Mouse (Mus musculus) forebrain, embryonic 13.5 days (tissue): Measurements from ENCODE around the gene Clint1. TPM values are rescaled to one million over a fixed set of nuclear protein-coding genes. Genes with fewer than 3 reads are reported as not detected.

ENCODE experiments used
- ATAC-seq: fragments of 200-750 bp; cut with Nextera tagmentation; 2 replicates; pipeline ENCODE4 v1.8.0; 2017
- H3K27ac ChIP-seq: fragments of 300-500 bp; sonication (generic); 2 replicates; pipeline ENCODE4 v1.5.1; 2015; ENCODE audit warnings: inconsistent platforms, mild to moderate bottlenecking, moderate library complexity
- H3K27me3 ChIP-seq: fragments of 300-500 bp; sonication (generic); 2 replicates; pipeline ENCODE4 v1.6.1; 2015; ENCODE audit warnings: mild to moderate bottlenecking, inconsistent platforms
- H3K36me3 ChIP-seq: fragments of 300-500 bp; sonication (generic); 2 replicates; pipeline ENCODE4 v1.6.1; 2015; ENCODE audit warnings: mild to moderate bottlenecking, inconsistent platforms; ENCODE audit not compliant: poor library complexity, severe bottlenecking
- H3K4me1 ChIP-seq: fragments of 300-500 bp; sonication (generic); 2 replicates; pipeline ENCODE4 v1.6.1; 2015; ENCODE audit warnings: inconsistent platforms
- H3K4me2 ChIP-seq: fragments of 300-500 bp; sonication (generic); 2 replicates; pipeline ENCODE4 v1.6.1; 2015; ENCODE audit warnings: inconsistent platforms, mild to moderate bottlenecking, moderate library complexity
- H3K4me3 ChIP-seq: fragments of 300-500 bp; sonication (generic); 2 replicates; pipeline ENCODE4 v1.5.1; 2015; ENCODE audit warnings: mild to moderate bottlenecking, inconsistent platforms
- H3K9ac ChIP-seq: fragments of 300-500 bp; sonication (generic); 2 replicates; pipeline ENCODE4 v1.6.1; 2015; ENCODE audit warnings: mild to moderate bottlenecking, inconsistent platforms
- H3K9me3 ChIP-seq: fragments of 300-500 bp; sonication (generic); replicated peaks from 2 replicates; pipeline ENCODE4 v1.6.1; 2016; ENCODE audit warnings: inconsistent platforms
- WGBS: fragments of 180-500 bp; shearing (Covaris S2); methylation state at CpG from one replicate; pipeline ENCODE4 v1.1.7; 2015; 5-methylcytosine and 5-hydroxymethylcytosine counted together
- polyA plus RNA-seq: library from polyadenylated mRNA; unstranded; fragments of >200 nt; fragmentation: Nextera tagmentation; extraction: Ambion mirVana; gene quantifications from 2 replicates; pipeline ENCODE4 v1.2.1, GENCODE M21; 2015

Clint1 gene
- polyA plus RNA-seq, 1 experiment from 2014 or later: 49.8 TPM

- ATAC-seq: no peak
- H3K36me3 ChIP-seq: 0 out of 2 replicates have a peak, but pooled peaks cover 6% of the 10 kb centered on the region
- no peak overlapping the region for H3K4me3 ChIP-seq
- no peaks in the 10 kb centered on the region for H3K27me3 ChIP-seq
- H3K9ac ChIP-seq: no peak overlapping the region
- WGBS: 74% methylated on average over 3 of the region's 3 CpGs
- H3K4me1 ChIP-seq: peaks cover 19% of the 10 kb centered on the region
- H3K9me3 ChIP-seq: no peaks in the 10 kb centered on the region
- H3K27ac ChIP-seq: no peak overlapping the region
- no peak overlapping the region for H3K4me2 ChIP-seq
Observed at GRCm38 (mm10) chr11:45849859-45850258, 2.0 kb upstream of the Clint1 start.

- Histone ChIP-seq H3K9me3 (no peaks in the 10 kb centered on the region), H3K27ac (no peak overlapping the region), H3K27me3 (no peaks in the 10 kb centered on the region), H3K4me2 (no peak overlapping the region), H3K9ac (no peak overlapping the region), H3K4me1 (peaks cover 23% of the 10 kb centered on the region), H3K36me3 (0 out of 2 replicates have a peak, but pooled peaks cover 8% of the 10 kb centered on the region), H3K4me3 (no peak overlapping the region)
- ATAC-seq: no peak
- 42% methylated on average over 3 of the region's 3 CpGs for WGBS
Observed at GRCm38 (mm10) chr11:45850317-45850716, 1.5 kb upstream of the Clint1 start.

GRCm38 (mm10) chr11:45852124-45852994 is 508 bp downstream of the Clint1 start:
- H3K27ac ChIP-seq: peak overlapping the region; percentile 41; the same call in 1 of the 2 replicates
- 4% methylated on average over 28 of the region's 58 CpGs for WGBS
- peak; percentile 77 for ATAC-seq

GRCm38 (mm10) chr11:45852995-45853317 is 1.1 kb downstream of the Clint1 start:
- Histone ChIP-seq H3K27ac (no peak overlapping the region), H3K4me2 (peak overlapping the region; percentile 86), H3K27me3 (no peaks in the 10 kb centered on the region), H3K4me3 (peak overlapping the region; percentile 93), H3K9ac (peak overlapping the region; percentile 96), H3K36me3 (peaks cover 21% of the 10 kb centered on the region; the same call in 1 of the 2 replicates), H3K4me1 (peaks cover 37% of the 10 kb centered on the region), H3K9me3 (no peaks in the 10 kb centered on the region)
- WGBS: 74% methylated on average over 6 of the region's 6 CpGs
- ATAC-seq: no peak

More at GRCm38 (mm10) chr11:45852124-45852994, 508 bp downstream of the Clint1 start:
- Histone ChIP-seq H3K9ac (peak overlapping the region; percentile 96), H3K27me3 (no peaks in the 10 kb centered on the region), H3K4me1 (peaks cover 37% of the 10 kb centered on the region), H3K4me2 (peak overlapping the region; percentile 86), H3K36me3 (peaks cover 21% of the 10 kb centered on the region; the same call in 1 of the 2 replicates), H3K9me3 (no peaks in the 10 kb centered on the region), H3K4me3 (peak overlapping the region; percentile 93)

- no peak for ATAC-seq
- 96% methylated on average over 2 of the region's 2 CpGs for WGBS
- Histone ChIP-seq H3K9me3 (no peaks in the 10 kb centered on the region), H3K27me3 (no peaks in the 10 kb centered on the region), H3K4me1 (peaks cover 37% of the 10 kb centered on the region), H3K4me2 (no peak overlapping the region), H3K36me3 (peaks cover 21% of the 10 kb centered on the region; the same call in 1 of the 2 replicates), H3K27ac (no peak overlapping the region), H3K4me3 (no peak overlapping the region), H3K9ac (no peak overlapping the region)
Observed at GRCm38 (mm10) chr11:45853916-45854315, 2.1 kb downstream of the Clint1 start.

GRCm38 (mm10) chr11:45854381-45854780 is 2.5 kb downstream of the Clint1 start:
- Histone ChIP-seq H3K4me3 (no peak overlapping the region), H3K9ac (no peak overlapping the region), H3K9me3 (no peaks in the 10 kb centered on the region), H3K4me2 (no peak overlapping the region), H3K27me3 (no peaks in the 10 kb centered on the region), H3K27ac (no peak overlapping the region), H3K4me1 (peaks cover 37% of the 10 kb centered on the region), H3K36me3 (peaks cover 21% of the 10 kb centered on the region; the same call in 1 of the 2 replicates)
- no peak for ATAC-seq
- 92% methylated on average over 7 of the region's 7 CpGs for WGBS

- ATAC-seq: no peak
- WGBS: 81% methylated on average over 7 of the region's 7 CpGs
- Histone ChIP-seq H3K4me1 (peaks cover 37% of the 10 kb centered on the region), H3K4me2 (no peak overlapping the region), H3K27me3 (no peaks in the 10 kb centered on the region), H3K4me3 (no peak overlapping the region), H3K36me3 (peaks cover 29% of the 10 kb centered on the region; the same call in 1 of the 2 replicates), H3K9ac (peak overlapping the region; percentile 9; the same call in 1 of the 2 replicates), H3K9me3 (no peaks in the 10 kb centered on the region), H3K27ac (no peak overlapping the region)
Observed at GRCm38 (mm10) chr11:45855407-45856148, 3.7 kb downstream of the Clint1 start.

GRCm38 (mm10) chr11:45856149-45856516 is 4.3 kb downstream of the Clint1 start:
- Histone ChIP-seq H3K9ac (no peak overlapping the region), H3K4me3 (no peak overlapping the region), H3K9me3 (no peaks in the 10 kb centered on the region), H3K27me3 (no peaks in the 10 kb centered on the region), H3K27ac (no peak overlapping the region), H3K36me3 (peaks cover 30% of the 10 kb centered on the region; the same call in 1 of the 2 replicates), H3K4me1 (peaks cover 37% of the 10 kb centered on the region), H3K4me2 (no peak overlapping the region)
- no peak for ATAC-seq
- whole genome bisulfite sequencing: 88% methylated on average over 6 of the region's 6 CpGs

- Histone ChIP-seq H3K4me3 (no peak overlapping the region), H3K36me3 (peaks cover 12% of the 10 kb centered on the region; the same call in 1 of the 2 replicates), H3K4me1 (0 out of 2 replicates have a peak, but pooled peaks cover 9% of the 10 kb centered on the region), H3K9ac (no peak overlapping the region), H3K4me2 (no peak overlapping the region), H3K27ac (no peak overlapping the region), H3K27me3 (no peaks in the 10 kb centered on the region), H3K9me3 (no peaks in the 10 kb centered on the region)
- WGBS: 88% methylated on average over 7 of the region's 7 CpGs
- ATAC-seq: no peak
Observed at GRCm38 (mm10) chr11:45861334-45861733, 9.5 kb downstream of the Clint1 start.

- H3K4me1 ChIP-seq: 0 out of 2 replicates have a peak, but pooled peaks cover 6% of the 10 kb centered on the region
- H3K4me2 ChIP-seq: no peak overlapping the region
- no peak for ATAC-seq
- H3K36me3 ChIP-seq: 0 out of 2 replicates have a peak, but pooled peaks cover 10% of the 10 kb centered on the region
- H3K27ac ChIP-seq: no peak overlapping the region
- H3K27me3 ChIP-seq: no peaks in the 10 kb centered on the region
- WGBS: 89% methylated on average over 3 of the region's 3 CpGs
- no peaks in the 10 kb centered on the region for H3K9me3 ChIP-seq
- no peak overlapping the region for H3K4me3 ChIP-seq
- no peak overlapping the region for H3K9ac ChIP-seq
Observed at GRCm38 (mm10) chr11:45864409-45864808, 12.6 kb downstream of the Clint1 start.

GRCm38 (mm10) chr11:45865861-45866260 is 14.0 kb downstream of the Clint1 start:
- H3K4me1 ChIP-seq: 0 out of 2 replicates have a peak, but pooled peaks cover 6% of the 10 kb centered on the region
- H3K27me3 ChIP-seq: no peaks in the 10 kb centered on the region
- no peaks in the 10 kb centered on the region for H3K36me3 ChIP-seq
- no peak overlapping the region for H3K27ac ChIP-seq
- no peak for ATAC-seq
- no peaks in the 10 kb centered on the region for H3K9me3 ChIP-seq
- 91% methylated on average over 2 of the region's 2 CpGs for WGBS
- no peak overlapping the region for H3K9ac ChIP-seq
- H3K4me3 ChIP-seq: no peak overlapping the region
- H3K4me2 ChIP-seq: no peak overlapping the region

GRCm38 (mm10) chr11:45866534-45866933 is 14.7 kb downstream of the Clint1 start:
- Histone ChIP-seq H3K27ac (no peak overlapping the region), H3K9ac (no peak overlapping the region), H3K4me1 (0 out of 2 replicates have a peak, but pooled peaks cover 6% of the 10 kb centered on the region), H3K9me3 (no peaks in the 10 kb centered on the region), H3K4me3 (no peak overlapping the region), H3K4me2 (no peak overlapping the region), H3K36me3 (no peaks in the 10 kb centered on the region), H3K27me3 (no peaks in the 10 kb centered on the region)
- 84% methylated on average over 4 of the region's 4 CpGs for WGBS
- ATAC-seq: no peak
